Mouse (Mus musculus): Measurements from ENCODE around the gene Usp54.

Usp54 gene

DNA sequence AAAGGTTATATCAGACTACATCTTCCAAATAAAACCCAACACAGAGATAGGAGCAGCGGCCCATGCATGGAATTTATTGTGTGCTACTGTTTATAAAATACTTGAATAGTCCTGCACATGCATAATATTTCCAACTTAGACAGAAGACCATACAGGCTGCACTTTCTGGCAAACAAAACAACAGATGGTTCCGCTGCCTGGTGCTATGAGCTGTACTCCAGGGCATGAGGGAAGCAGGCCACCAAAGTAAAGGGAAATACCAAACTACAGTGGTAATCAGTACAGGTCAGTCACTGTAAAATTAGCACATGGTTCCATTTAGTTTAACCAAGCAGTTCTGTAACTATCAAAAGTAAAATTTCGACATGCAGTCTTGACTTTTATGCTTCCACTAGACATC, 140.9 kb downstream of the Usp54 start:
- DNase-seq (ENCODE audit: low spot score in 2 of 2) = no peak
